ENCODE assay signal across 8 mouse cellular contexts in genomic region chr8:105326141-105326672, GRCm38 (mm10). TPM values are rescaled to one million over a fixed set of nuclear protein-coding genes. Genes with fewer than 3 reads are reported as not detected.
DNase-seq lines count a peak whose midpoint lies in the region; ATAC-seq and TF ChIP-seq lines count a peak whose summit lies in the region.

Lrrc29 (minus strand) TSS chr8:105326278.
Tmem208 (plus strand) TSS chr8:105326354.

- peak; percentile 86 for DNase-seq in G1E (ENCODE audit: low spot score)
- DNase-seq in cerebellum, adult 11-12 months, result peak; percentile 97
- DNase-seq in heart, postnatal 14 days, result peak; percentile 96 to 98
- peak; percentile 94 to 98 for DNase-seq in layer of hippocampus, adult 18-20 months (ENCODE audit: low spot score in 2 of 2)
- peak; percentile 97 to 98 for DNase-seq in lung, adult 18-20 months

- intact Hi-C loops in heart, postnatal 14 days (cut with DNase I), result no loop called here

- TF ChIP-seq POLR2A in testis, adult 2 months (IDR thresholded peaks at IDR 0.05; ENCODE audit: control insufficient read depth, low read depth, low read length), result peak; percentile 96

- H3K4me3 ChIP-seq in G1E (ENCODE audit: low read depth, low read length), result peak within 1 kb of the TSS; percentile 84
- H3K4me3 ChIP-seq in forebrain, embryonic 15.5 days, result peak within 1 kb of the TSS; percentile 62
- peak within 1 kb of the TSS; percentile 80 for H3K4me3 ChIP-seq in neural tube, embryonic 14.5 days (ENCODE audit: low read depth, low read length)
- peak within 1 kb of the TSS; percentile 89 for H3K4me3 ChIP-seq in testis, adult 2 months (ENCODE audit: control insufficient read depth, low read depth, low read length)

- H3K27ac ChIP-seq in forebrain, embryonic 15.5 days (replicated peaks), result peak within 1 kb of the TSS; percentile 77
- peak within 1 kb of the TSS; percentile 82 for H3K27ac ChIP-seq in neural tube, embryonic 14.5 days (ENCODE audit: low read depth, low read length)
- peak within 1 kb of the TSS; percentile 91 for H3K27ac ChIP-seq in testis, adult 2 months (ENCODE audit: control insufficient read depth, insufficient read depth, low read depth, low read length)

- no peaks in the 10 kb centered on the region for H3K9me3 ChIP-seq in G1E (replicated peaks)
- H3K9me3 ChIP-seq in forebrain, embryonic 15.5 days, result no peaks in the 10 kb centered on the region
- no peaks in the 10 kb centered on the region for H3K9me3 ChIP-seq in neural tube, embryonic 14.5 days (ENCODE audit: control insufficient read depth, low read length)

- H3K4me2 ChIP-seq in forebrain, embryonic 15.5 days (replicated peaks), result peak within 1 kb of the TSS; percentile 79
- H3K4me2 ChIP-seq in neural tube, embryonic 14.5 days (ENCODE audit: low read depth, low read length), result peak within 1 kb of the TSS; percentile 92

- peaks cover 54% of the 10 kb centered on the region for H3K4me1 ChIP-seq in G1E (ENCODE audit: insufficient read depth, low read depth, low read length)
- H3K4me1 ChIP-seq in forebrain, embryonic 15.5 days, result peaks cover 19% of the 10 kb centered on the region
- peaks cover 17% of the 10 kb centered on the region for H3K4me1 ChIP-seq in neural tube, embryonic 14.5 days (ENCODE audit: control insufficient read depth, insufficient read depth, low read length)
- H3K4me1 ChIP-seq in testis, adult 2 months (ENCODE audit: control insufficient read depth, insufficient read depth, low read length), result peaks cover 6% of the 10 kb centered on the region

- H3K9ac ChIP-seq in forebrain, embryonic 15.5 days (replicated peaks), result peak within 1 kb of the TSS; percentile 69
- H3K9ac ChIP-seq in neural tube, embryonic 14.5 days (replicated peaks; ENCODE audit: low read depth, low read length), result peak within 1 kb of the TSS; percentile 78

- no peaks in the 10 kb centered on the region for H3K27me3 ChIP-seq in G1E (ENCODE audit: insufficient read depth, low read length)
- H3K27me3 ChIP-seq in forebrain, embryonic 15.5 days, result no peaks in the 10 kb centered on the region
- no peaks in the 10 kb centered on the region for H3K27me3 ChIP-seq in neural tube, embryonic 14.5 days (ENCODE audit: control insufficient read depth, insufficient read depth, low read length)
- no peaks in the 10 kb centered on the region for H3K27me3 ChIP-seq in testis, adult 2 months (ENCODE audit: control insufficient read depth, insufficient read depth, low read length)

- peak; percentile 85 for ATAC-seq in G1E (ENCODE audit: extremely low read depth, insufficient number of reproducible peaks, low FRiP score, poor library complexity, severe bottlenecking)
- ATAC-seq in forebrain, embryonic 15.5 days (replicated peaks), result peak; percentile 94
- ATAC-seq in neural tube, embryonic 14.5 days (ENCODE audit: low read depth), result peak; percentile 92

- WGBS in forebrain, embryonic 15.5 days, result 0% methylated on average over 36 of the region's 36 CpGs
- WGBS in neural tube, embryonic 14.5 days, result under 1% methylated on average over 36 of the region's 36 CpGs

- peaks cover 66% of the 10 kb centered on the region for H3K36me3 ChIP-seq in G1E (replicated peaks)
- peaks cover 38% of the 10 kb centered on the region for H3K36me3 ChIP-seq in forebrain, embryonic 15.5 days
- H3K36me3 ChIP-seq in neural tube, embryonic 14.5 days (ENCODE audit: control insufficient read depth, insufficient read depth, low read length), result peaks cover 23% of the 10 kb centered on the region
- H3K36me3 ChIP-seq in testis, adult 2 months (ENCODE audit: control insufficient read depth, insufficient read depth, low read length), result no peaks in the 10 kb centered on the region; the same call in 1 of the 2 replicates

- TF ChIP-seq CTCF in G1E (IDR thresholded peaks at IDR 0.05; ENCODE audit: low read depth, low read length), result no peak
- TF ChIP-seq CTCF in testis, adult 2 months (IDR thresholded peaks at IDR 0.05; ENCODE audit: control insufficient read depth, insufficient read depth, insufficient replicate concordance, low read depth, low read length), result no peak

RNA-seq across cellular contexts. Expression of gene Lrrc29, which starts in this region (rescaled TPM):
- total RNA-seq in G1E (2014; fragmentation: Nextera tagmentation) (12.3 and 15.5 TPM in 2 replicates), G1E (2017) (4.6 and 4.8 TPM in 2 replicates)
- polyA plus RNA-seq in G1E (2012), result 1.3 and 1.6 TPM in 2 replicates
- 0.59 and 0.83 TPM in 2 replicates for polyA plus RNA-seq in forebrain, embryonic 15.5 days (2015; fragmentation: Nextera tagmentation; extraction: Ambion mirVana)
- 1 to 10 TPM; 1.7 to 1.9 TPM for total RNA-seq in heart, postnatal 14 days (2021)
- 1 to 10 TPM; 4.6 to 5.3 TPM for total RNA-seq in layer of hippocampus, adult 18-20 months (2021)
- polyA plus RNA-seq in neural tube, embryonic 14.5 days (2014; fragmentation: Nextera tagmentation; extraction: Ambion mirVana), result 0.85 and 0.95 TPM in 2 replicates
- polyA plus RNA-seq in testis, adult 2 months (2012; rRNA removed), result 117 and 127 TPM in 2 replicates

RNA-seq across cellular contexts. Expression of gene Tmem208, which starts in this region (rescaled TPM):
- 26.7 and 35.5 TPM in 2 replicates for total RNA-seq in G1E (2014; fragmentation: Nextera tagmentation)
- 37.8 and 54.5 TPM in 2 replicates for total RNA-seq in G1E (2017)
- polyA plus RNA-seq in G1E (2012), result 19.5 and 25.2 TPM in 2 replicates
- 116 and 120 TPM in 2 replicates for polyA plus RNA-seq in forebrain, embryonic 15.5 days (2015; fragmentation: Nextera tagmentation; extraction: Ambion mirVana)
- 10 to 100 TPM; 23.3 to 29.6 TPM for total RNA-seq in heart, postnatal 14 days (2021)
- total RNA-seq in layer of hippocampus, adult 18-20 months (2021), result 10 to 100 TPM; 41.0 to 41.2 TPM
- 135 and 150 TPM in 2 replicates for polyA plus RNA-seq in neural tube, embryonic 14.5 days (2014; fragmentation: Nextera tagmentation; extraction: Ambion mirVana)
- polyA plus RNA-seq in testis, adult 2 months (2012; rRNA removed), result 31.4 and 32.4 TPM in 2 replicates

Comparison
In these comparisons a context has a peak if more than half of its experiments do, and no peak if none do; other contexts are left out.
1. Peak in every context shown above with its lines: DNase-seq, ATAC-seq, H3K4me3 ChIP-seq and H3K27ac ChIP-seq.
2. RNA of gene Lrrc29 (polyA plus RNA-seq): 117 to 127 TPM in testis, adult 2 months; 1.3 to 1.6 TPM in G1E, 0.85 to 0.95 TPM in neural tube, embryonic 14.5 days and 0.59 to 0.83 TPM in forebrain, embryonic 15.5 days; every median in the first group is over 10 times any median in the second.